Mouse (Mus musculus) urinary bladder, adult 2 months (tissue): ENCODE data around the gene Dusp8. TPM values are rescaled to one million over a fixed set of nuclear protein-coding genes. Genes with fewer than 3 reads are reported as not detected.
"Not testable (repeated sequence)": the region's sequence is repeated elsewhere in the genome, so short reads cannot be mapped to it uniquely, and the experiment has no call there.

ENCODE experiments used
- DNase-seq: peaks from one replicate; pipeline ENCODE4 v3.0.0; 2022; ENCODE audit warnings: low spot score
- polyA plus RNA-seq: library from polyadenylated mRNA; depleted of rRNA; stranded (reverse); fragments of >200 nt; gene quantifications from 2 replicates; pipeline ENCODE4 v1.2.3, GENCODE M21; 2012; rRNA removed

The Dusp8 gene
- polyA plus RNA-seq, result 4.1 and 5.0 TPM in 2 replicates

DNA sequence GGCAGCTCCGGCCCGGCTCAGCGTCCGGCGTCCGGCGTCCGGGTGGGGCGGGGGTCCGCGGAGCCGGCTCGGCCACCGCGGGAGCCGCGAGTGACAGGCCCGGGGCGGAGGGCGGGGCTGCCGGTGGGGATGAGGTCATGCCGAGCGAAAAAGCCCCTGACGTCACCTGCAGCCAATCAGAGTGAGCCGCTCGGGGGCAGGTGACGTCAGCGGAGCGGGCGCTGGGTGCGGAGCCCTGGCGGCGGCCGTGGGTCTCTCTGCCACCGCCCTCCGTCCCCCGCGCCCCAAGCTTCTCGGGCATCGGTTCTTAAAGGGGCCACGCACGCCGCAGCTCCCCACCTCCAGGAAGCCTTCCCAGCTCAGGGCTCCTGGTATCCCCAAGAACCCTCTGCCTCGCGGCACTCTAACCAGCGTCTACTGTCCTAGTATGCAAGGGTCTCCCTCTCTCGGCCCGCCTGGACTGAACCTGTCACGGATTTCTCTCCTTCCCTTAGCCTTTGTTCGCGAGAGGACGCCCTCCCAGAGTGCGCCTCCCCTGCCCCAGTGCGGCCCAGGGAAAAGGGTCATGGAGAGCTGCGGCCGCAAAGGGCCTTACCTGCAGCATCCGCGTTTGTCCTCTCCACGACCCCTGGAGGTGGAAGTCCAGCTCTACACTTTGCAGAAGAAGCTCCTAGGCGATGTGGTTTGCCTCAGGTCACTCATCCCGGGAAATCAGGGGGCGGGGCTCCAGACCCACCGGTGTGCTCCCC is at the start of gene Dusp8:
Gene Dusp8, minus strand, starts transcription at position 661 of the 749 bp plus-strand sequence.
- DNase-seq, result peak; percentile 82

DNA sequence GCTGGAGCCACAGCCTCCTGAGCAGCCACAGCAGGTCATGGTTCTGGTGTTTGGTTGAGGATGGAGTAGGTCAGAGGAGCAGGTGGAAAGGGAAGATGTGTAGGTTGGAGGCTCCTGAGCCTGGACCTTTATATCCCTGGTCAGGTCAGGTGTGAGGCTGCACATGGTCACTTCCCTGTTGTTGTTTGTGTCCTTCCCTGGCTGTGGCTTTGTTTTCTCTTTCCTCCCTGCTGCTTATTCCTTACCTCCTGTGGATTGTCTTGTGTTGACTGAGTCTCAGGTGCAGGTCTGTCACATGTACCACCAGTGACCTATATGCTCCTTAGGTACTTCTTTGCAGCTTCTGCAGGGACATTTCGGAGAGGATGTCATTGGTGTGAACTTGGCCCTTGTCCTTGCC is 48.9 kb upstream of the Dusp8 start, which contains the start of gene Gm45337:
Gene Gm45337, minus strand, starts transcription at position 101 of the 400 bp plus-strand sequence.
- DNase-seq, result no peak

- DNase-seq, result not testable (repeated sequence)
Observed at GRCm38 (mm10) chr7:142143506-142144010, 47.9 kb upstream of the Dusp8 start.

GRCm38 (mm10) chr7:142140696-142141095 is 45.1 kb upstream of the Dusp8 start:
- no peak for DNase-seq

DNA sequence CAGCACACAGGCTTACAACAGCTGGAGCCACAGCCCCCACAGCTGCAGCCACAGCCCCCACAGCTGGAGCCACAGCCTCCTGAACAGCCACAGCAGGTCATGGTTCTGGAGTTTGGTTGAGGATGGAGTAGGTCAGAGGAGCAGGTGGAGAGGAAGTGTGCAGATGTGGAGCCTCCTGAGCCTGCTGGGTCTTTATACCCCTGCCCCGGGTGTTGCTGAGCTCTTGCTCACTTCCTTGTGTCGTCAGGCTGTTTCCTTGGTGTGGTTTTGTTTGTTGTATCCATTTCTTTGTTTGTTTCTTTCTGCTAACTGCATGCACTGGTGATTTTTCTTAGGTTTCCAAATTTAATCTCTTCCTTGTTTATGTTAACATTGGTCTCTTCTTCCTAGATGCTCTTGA is 40.3 kb upstream of the Dusp8 start, which contains the start of gene Gm39115:
Gene Gm39115, minus strand, starts transcription at position 101 of the 400 bp plus-strand sequence.
- not testable (repeated sequence) for DNase-seq

- no peak for DNase-seq
Observed at GRCm38 (mm10) chr7:142134206-142134995, 38.8 kb upstream of the Dusp8 start.

DNA sequence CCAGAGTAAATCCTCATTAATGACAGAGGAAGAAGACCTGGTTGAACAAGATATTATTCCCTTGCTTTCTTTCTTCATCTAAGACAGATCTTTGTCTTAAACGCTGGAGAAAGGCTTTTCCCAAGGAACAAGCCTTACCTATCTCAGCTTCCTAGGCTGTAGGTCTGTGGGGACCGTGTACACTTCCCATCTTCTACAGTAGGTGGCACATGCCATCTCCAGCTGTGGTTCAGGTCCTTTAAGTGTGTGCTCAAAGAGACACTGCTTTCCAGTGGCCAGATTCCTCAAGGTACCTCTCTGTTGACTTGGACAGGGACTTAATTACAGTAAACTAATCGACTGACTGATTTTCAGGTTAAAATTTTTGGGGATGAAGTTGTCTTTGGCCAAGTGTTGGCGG is 33.2 kb upstream of the Dusp8 start:
- DNase-seq, result no peak

GRCm38 (mm10) chr7:142120629-142121028 is 25.0 kb upstream of the Dusp8 start, which contains the start of gene Gm45618:
Gene Gm45618, minus strand, starts transcription at chr7:142120729.
- not testable (repeated sequence) for DNase-seq

GRCm38 (mm10) chr7:142119632-142120031 is 24.0 kb upstream of the Dusp8 start:
- no peak for DNase-seq

GRCm38 (mm10) chr7:142104747-142105146 is 9.1 kb upstream of the Dusp8 start:
- no peak for DNase-seq

- peak; percentile 55 for DNase-seq
Observed at GRCm38 (mm10) chr7:142097776-142098175, 2.1 kb upstream of the Dusp8 start.

DNA sequence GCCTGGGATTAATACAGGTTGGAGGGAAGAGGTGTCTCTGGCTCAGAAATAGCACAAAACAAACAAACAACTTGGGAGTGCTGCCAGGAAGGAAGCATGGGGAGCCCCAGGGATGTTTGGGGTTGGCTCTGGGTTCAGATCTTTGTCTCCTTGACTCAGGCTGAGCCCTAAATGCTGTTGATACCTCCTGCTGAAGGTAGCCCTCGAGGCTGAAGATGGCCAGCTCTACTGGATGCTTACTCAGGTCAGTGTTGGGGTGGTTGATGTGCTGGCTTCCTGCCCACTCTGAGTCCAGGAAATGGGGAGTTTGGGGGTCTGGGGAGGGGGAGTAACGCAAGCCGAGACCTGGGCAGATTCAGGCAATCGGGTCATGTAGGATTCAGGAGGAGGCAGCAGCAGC is 1.1 kb upstream of the Dusp8 start:
- no peak for DNase-seq

- DNase-seq, result no peak
Observed at GRCm38 (mm10) chr7:142094301-142095143, 1.1 kb downstream of the Dusp8 start.

DNA sequence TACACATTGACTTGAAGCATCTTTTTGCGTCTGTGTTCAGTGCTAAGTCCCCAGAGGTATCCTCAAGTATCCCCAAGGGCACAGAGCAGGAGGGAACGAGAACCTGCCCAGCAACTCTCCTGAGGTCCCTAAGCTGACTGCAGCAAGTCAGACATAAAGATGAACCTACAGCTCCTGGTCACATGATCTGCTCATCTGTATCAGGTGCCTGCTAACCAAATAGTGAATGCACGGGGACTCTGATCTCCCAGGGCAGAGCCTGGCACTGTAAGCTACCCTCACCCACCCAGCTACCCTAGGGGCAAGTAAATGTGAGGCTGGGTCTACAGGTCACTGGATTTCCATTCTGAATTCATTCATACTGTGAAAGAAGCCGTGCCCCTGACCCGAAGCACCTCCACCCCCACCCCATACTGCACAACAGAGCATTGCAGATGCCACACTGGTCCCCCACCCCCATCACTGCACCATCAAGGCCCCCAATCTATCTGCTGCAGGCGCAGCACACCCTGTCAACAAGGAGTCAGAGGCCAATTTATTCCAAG is 1.9 kb downstream of the Dusp8 start:
- DNase-seq, result no peak

DNA sequence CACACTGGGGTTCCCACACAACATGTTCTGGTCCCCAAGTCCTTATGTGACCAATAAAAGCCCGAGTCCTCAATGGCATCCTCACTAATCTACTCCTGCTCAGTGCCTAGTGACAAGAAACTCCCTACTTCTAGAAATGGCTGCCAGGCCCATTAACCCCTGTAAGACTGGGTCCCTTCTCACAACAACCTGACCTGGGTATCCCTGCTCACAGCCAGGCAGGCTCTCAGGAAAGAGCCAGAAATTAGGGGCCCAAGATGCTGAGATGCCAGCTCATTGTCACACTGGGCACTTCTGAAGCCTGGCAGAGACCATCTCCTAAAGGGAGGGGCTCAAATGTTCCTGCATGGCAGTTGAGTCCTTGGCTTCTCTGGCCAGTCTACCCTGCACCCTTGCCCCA is 2.7 kb downstream of the Dusp8 start:
- no peak for DNase-seq

GRCm38 (mm10) chr7:142091848-142092247 is 3.8 kb downstream of the Dusp8 start:
- DNase-seq, result no peak

DNA sequence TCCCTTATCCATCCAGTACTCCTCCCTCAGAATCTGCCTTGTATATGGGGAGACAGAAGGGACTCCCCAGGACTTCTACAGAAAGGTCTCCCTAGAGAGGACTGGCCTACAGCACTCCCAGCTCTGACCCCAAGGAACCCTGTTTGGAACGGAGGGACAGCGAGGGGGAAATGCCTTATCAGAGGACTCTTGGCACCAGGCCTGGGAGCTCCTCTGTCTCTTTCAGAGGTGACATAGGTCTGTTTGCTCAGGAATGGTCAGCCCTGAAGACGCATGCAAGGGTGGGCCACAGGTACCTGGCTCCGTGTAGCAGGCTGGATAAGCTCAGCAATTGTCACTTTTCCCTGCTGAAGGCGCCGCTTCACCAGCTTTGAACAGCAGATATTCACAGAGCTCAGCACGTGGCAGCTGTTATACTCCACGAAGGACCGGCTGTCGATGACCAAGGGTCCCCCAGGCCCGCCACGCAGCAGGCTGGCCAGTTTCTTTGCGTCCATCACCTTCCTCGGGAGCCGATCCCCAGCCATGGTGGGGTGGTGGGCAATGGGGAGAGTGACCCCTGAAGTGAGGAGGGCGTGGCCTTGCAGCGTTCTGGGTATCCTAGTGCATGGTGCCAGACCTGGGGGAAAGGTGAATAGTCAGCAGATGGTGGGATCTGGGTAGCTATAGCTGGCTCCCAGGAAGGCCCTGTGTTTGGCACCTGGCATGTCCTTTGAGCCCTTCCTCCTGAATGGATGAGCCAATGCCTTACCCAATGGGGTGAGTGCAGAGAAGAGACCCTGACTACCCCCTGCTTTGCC is 5.8 kb downstream of the Dusp8 start:
- DNase-seq, result no peak

GRCm38 (mm10) chr7:142088886-142089285 is 6.8 kb downstream of the Dusp8 start:
- DNase-seq, result no peak

DNA sequence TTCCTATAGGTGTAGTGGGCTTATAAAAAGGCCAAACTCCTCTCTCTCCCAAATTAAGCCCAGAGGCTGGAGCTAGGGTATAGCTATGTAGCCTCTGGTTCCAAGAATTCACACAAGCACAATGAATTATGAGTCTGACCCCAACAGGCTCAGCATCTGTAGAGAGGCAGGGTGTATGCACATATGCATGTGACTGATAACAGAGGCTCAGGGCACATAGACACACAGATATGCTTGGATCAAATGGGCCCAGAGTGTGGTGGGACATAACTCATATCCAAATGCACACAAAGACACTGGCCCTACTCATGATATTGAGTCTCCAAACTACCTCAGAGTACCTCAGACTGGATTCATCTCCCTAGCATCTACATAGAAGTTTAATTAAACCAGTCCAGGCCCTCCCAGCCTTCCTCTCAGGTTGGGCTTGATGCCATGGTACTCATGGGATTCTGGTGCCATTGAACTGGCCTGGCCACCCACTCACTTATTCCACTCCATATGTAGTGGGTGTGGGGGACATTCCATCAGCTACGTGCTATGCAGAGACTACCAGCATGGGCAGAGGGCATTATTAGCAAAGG is 8.5 kb downstream of the Dusp8 start:
- no peak for DNase-seq
